Mouse (Mus musculus) midbrain, embryonic 10.5 days (tissue): ENCODE measurements around the gene Lrig2. TPM values are rescaled to one million over a fixed set of nuclear protein-coding genes. Genes with fewer than 3 reads are reported as not detected.
"Not testable (repeated sequence)": the region's sequence is repeated elsewhere in the genome, so short reads cannot be mapped to it uniquely, and the experiment has no call there.

Experiments
- DNase-seq: peaks from one replicate; pipeline ENCODE4 v3.0.0-alpha.2; 2017; ENCODE audit warnings: low spot score
- H3K27ac ChIP-seq: fragments of 300-500 bp; sonication (generic); replicated peaks from 2 replicates; pipeline ENCODE4 v1.5.1; 2016; ENCODE audit warnings: mild to moderate bottlenecking
- H3K27me3 ChIP-seq: fragments of 300-500 bp; sonication (generic); 2 replicates; pipeline ENCODE4 v1.6.1; 2016; ENCODE audit warnings: low read depth, mild to moderate bottlenecking; ENCODE audit not compliant: poor library complexity, severe bottlenecking
- H3K36me3 ChIP-seq: fragments of 300-500 bp; sonication (generic); 2 replicates; pipeline ENCODE4 v1.6.1; 2016; ENCODE audit warnings: mild to moderate bottlenecking, moderate library complexity
- H3K4me1 ChIP-seq: fragments of 300-500 bp; sonication (generic); 2 replicates; pipeline ENCODE4 v1.6.1; 2016
- H3K4me3 ChIP-seq: fragments of 300-500 bp; sonication (generic); 2 replicates; pipeline ENCODE4 v1.5.1; 2016; ENCODE audit warnings: mild to moderate bottlenecking, moderate library complexity
- H3K9me3 ChIP-seq: fragments of 300-500 bp; sonication (generic); replicated peaks from 2 replicates; pipeline ENCODE4 v1.6.1; 2016; ENCODE audit warnings: mild to moderate bottlenecking
- WGBS: fragments of 180-500 bp; shearing (Covaris S2); methylation state at CpG from one replicate; pipeline ENCODE4 v1.1.7; 2016; 5-methylcytosine and 5-hydroxymethylcytosine counted together
- polyA plus RNA-seq: library from polyadenylated mRNA; unstranded; fragments of >200 nt; fragmentation: Nextera tagmentation; extraction: Ambion mirVana; gene quantifications from 2 replicates; pipeline ENCODE4 v1.2.1, GENCODE M21; 2016

Lrig2 gene
- polyA plus RNA-seq, 1 experiment from 2014 or later: 16.4 TPM

GRCm38 (mm10) chr3:104441435-104441834, 70.3 kb downstream of the Lrig2 start:
- H3K4me1 ChIP-seq: peaks cover 14% of the 10 kb centered on the region
- WGBS: 85% methylated on average over 7 of the region's 7 CpGs
- peak overlapping the region; percentile 90 for H3K27ac ChIP-seq
- no peak for DNase-seq
- H3K36me3 ChIP-seq: no peaks in the 10 kb centered on the region
- peak overlapping the region; percentile 37; the same call in 1 of the 2 replicates for H3K4me3 ChIP-seq
- no peaks in the 10 kb centered on the region for H3K9me3 ChIP-seq
- H3K27me3 ChIP-seq: no peaks in the 10 kb centered on the region

DNA sequence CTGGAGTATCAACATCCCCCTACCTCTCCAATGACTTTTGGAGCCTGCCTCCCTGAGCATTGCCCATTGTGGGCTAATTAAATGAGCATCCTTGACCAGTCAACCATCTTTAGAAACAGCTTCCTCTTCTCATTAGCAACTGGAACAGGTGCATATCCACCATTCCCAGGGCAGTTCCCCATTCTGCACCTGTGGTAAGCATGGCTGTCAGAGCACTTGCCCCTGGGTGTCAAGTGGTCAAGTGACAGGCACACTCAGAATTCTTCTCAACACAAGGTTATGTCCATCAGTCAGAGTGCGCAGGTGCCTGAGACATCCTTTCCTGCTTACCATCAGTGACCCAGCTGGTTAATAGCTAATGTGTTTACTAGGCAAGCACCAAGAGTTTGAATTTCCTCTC, 72.9 kb downstream of the Lrig2 start:
- H3K4me1 ChIP-seq: peaks cover 22% of the 10 kb centered on the region
- no peak overlapping the region for H3K27ac ChIP-seq
- no peaks in the 10 kb centered on the region for H3K36me3 ChIP-seq
- DNase-seq: no peak
- no peaks in the 10 kb centered on the region for H3K27me3 ChIP-seq
- H3K9me3 ChIP-seq: no peaks in the 10 kb centered on the region
- H3K4me3 ChIP-seq: no peak overlapping the region
- WGBS: 90% methylated on average over 1 of the region's 1 CpGs

DNA sequence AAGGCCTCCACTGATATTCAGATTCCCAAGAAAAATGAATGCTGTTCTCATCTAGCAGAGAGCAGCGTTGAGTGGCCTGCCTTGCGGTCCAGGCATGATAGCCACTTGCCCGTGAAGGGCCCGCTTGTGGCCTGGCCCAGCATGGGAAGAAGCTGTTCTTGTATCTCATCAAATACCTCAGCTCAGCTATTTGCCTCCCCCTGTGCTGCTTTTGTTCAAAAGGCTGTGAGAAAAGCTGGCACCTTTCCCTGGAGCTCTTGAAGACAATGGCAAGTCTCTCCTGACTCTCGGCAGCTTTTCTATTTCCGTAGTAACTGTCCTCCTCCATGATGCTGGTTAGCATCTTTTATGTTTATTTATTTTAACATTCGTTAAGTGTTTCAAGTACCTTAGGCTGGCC, 74.1 kb downstream of the Lrig2 start:
- Histone ChIP-seq H3K27me3 (no peaks in the 10 kb centered on the region), H3K4me3 (no peak overlapping the region), H3K9me3 (no peaks in the 10 kb centered on the region), H3K27ac (no peak overlapping the region), H3K4me1 (peaks cover 26% of the 10 kb centered on the region), H3K36me3 (no peaks in the 10 kb centered on the region)
- DNase-seq: no peak
- WGBS: 57% methylated on average over 7 of the region's 7 CpGs

DNA sequence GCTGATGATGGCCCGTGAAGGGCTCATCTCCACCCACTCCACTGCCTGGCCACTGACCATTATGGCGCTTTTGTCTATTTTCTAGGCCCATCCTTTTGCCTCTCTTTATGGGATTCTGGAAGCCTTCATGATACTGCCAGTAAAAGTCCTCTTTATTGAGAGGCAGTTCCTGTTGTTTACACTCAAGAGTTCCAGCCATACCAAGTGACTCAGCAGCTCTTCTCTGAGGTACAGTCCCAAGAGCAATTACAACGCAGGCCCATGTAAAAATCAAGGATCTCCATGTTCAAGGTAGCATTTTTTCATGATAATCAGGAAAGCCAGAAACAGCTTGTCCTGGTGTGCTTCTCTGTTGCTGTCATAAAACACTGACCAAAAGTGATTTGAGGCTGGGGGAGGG, 75.8 kb downstream of the Lrig2 start:
- no peaks in the 10 kb centered on the region for H3K9me3 ChIP-seq
- H3K27me3 ChIP-seq: no peaks in the 10 kb centered on the region
- H3K27ac ChIP-seq: no peak overlapping the region
- 89% methylated on average over 3 of the region's 3 CpGs for WGBS
- no peak overlapping the region for H3K4me3 ChIP-seq
- no peak for DNase-seq
- H3K4me1 ChIP-seq: peaks cover 20% of the 10 kb centered on the region
- no peaks in the 10 kb centered on the region for H3K36me3 ChIP-seq

GRCm38 (mm10) chr3:104434246-104434696, 77.4 kb downstream of the Lrig2 start:
- Histone ChIP-seq H3K4me1 (peaks cover 20% of the 10 kb centered on the region), H3K36me3 (no peaks in the 10 kb centered on the region), H3K4me3 (peak overlapping the region; percentile 44), H3K27ac (peak overlapping the region; percentile 46; the same call in 1 of the 2 replicates), H3K9me3 (no peaks in the 10 kb centered on the region), H3K27me3 (no peaks in the 10 kb centered on the region)
- DNase-seq: peak; percentile 43
- 7% methylated on average over 9 of the region's 9 CpGs for WGBS

DNA sequence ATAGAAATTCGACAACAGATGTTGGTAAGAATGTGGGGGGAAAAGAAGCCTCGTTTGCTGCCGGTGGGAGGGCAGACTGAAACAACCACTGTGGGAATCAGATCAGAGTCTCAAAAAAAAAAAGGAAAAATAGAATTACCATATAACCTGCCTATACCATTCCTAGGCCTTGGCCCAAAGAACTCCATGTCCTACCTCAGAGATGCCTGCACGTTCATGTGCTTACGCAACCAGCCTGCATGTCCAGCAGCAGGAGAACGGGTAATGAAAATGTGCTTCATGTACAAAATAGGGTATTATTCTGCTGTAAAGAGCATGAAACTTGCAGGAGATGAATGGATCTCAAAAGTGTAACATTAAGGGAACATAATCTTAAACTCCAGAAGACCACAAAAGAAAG, 79.1 kb downstream of the Lrig2 start:
- no peaks in the 10 kb centered on the region for H3K36me3 ChIP-seq
- H3K27ac ChIP-seq: no peak overlapping the region
- H3K9me3 ChIP-seq: no peaks in the 10 kb centered on the region
- H3K4me1 ChIP-seq: peaks cover 20% of the 10 kb centered on the region
- H3K27me3 ChIP-seq: no peaks in the 10 kb centered on the region
- WGBS: 79% methylated on average over 6 of the region's 6 CpGs
- no peak for DNase-seq
- no peak overlapping the region for H3K4me3 ChIP-seq

GRCm38 (mm10) chr3:104431848-104432159, 79.9 kb downstream of the Lrig2 start:
- 40% methylated on average over 10 of the region's 10 CpGs for WGBS

DNA sequence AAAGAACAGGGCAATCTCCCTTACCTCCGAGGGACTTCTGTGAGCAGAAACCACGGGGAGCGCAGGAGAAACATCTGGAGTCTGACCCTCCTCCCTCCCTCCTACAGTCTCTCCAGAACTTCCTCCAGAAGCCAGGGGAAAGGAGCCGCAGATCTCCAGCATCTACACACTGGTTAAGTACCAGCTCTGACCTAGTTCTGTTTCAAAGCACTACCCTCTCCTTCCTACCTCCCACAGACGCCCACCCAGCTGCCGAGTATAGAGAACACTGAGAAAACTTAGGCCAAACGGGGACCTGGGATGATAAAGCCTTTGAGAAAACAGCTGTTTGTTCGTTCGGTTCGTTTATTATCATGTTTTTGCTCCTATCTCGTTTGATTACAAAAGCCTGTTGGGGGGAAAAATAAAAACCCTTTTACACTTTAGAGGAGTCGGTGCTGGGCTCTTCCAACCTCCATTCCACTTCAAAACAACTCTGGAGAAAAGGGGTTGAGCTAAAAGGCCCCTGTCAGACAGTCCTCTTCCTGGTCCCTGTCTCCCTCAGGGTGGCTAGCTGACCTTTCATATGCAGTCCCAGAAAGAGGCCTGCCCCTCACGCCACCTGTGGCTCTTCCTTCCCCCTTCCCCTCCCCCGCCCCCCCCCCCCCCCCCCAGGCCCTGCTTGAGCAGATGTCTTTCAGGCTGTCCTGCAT, 80.4 kb downstream of the Lrig2 start:
- Histone ChIP-seq H3K36me3 (no peaks in the 10 kb centered on the region), H3K27me3 (no peaks in the 10 kb centered on the region), H3K27ac (peak overlapping the region; percentile 23), H3K9me3 (no peaks in the 10 kb centered on the region), H3K4me3 (no peak overlapping the region), H3K4me1 (peaks cover 20% of the 10 kb centered on the region)
- WGBS: 28% methylated on average over 13 of the region's 14 CpGs
- DNase-seq: no peak

More at GRCm38 (mm10) chr3:104431848-104432159, 79.9 kb downstream of the Lrig2 start:
- DNase-seq: no peak
- peaks cover 20% of the 10 kb centered on the region for H3K4me1 ChIP-seq
- no peaks in the 10 kb centered on the region for H3K36me3 ChIP-seq
- H3K27me3 ChIP-seq: no peaks in the 10 kb centered on the region
- H3K27ac ChIP-seq: peak overlapping the region; percentile 23; the same call in 1 of the 2 replicates
- H3K4me3 ChIP-seq: no peak overlapping the region
- H3K9me3 ChIP-seq: no peaks in the 10 kb centered on the region

- not testable (repeated sequence) for H3K27me3 ChIP-seq, H3K27ac ChIP-seq, DNase-seq, H3K9me3 ChIP-seq, H3K4me3 ChIP-seq, H3K4me1 ChIP-seq, H3K36me3 ChIP-seq
- 95% methylated on average over 2 of the region's 2 CpGs for WGBS
These were observed 84.4 kb downstream of the Lrig2 start for GRCm38 (mm10) chr3:104427354-104427753.

DNA sequence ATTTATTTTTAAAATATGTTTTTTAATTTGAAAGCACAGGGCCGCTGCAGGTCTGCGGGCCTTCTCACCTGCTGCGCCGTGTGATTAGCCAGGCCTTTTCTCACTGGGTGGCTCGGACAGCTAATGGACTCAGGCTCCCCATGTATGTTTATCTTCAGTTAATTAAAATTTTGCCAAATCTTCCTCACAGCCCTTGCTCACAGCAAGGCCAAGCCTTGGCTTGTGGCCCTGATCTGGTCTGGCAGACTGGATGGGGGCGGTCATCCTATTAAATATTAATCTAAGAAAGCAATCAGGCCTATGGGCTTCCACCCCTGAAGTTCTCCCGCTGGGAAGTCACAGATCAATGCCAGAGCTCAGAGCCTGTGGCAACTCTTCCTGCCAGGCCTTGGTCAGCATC, 87.4 kb downstream of the Lrig2 start:
- no peak for DNase-seq
- no peaks in the 10 kb centered on the region for H3K27me3 ChIP-seq
- H3K4me3 ChIP-seq: no peak overlapping the region
- H3K36me3 ChIP-seq: no peaks in the 10 kb centered on the region
- WGBS: 85% methylated on average over 7 of the region's 7 CpGs
- H3K27ac ChIP-seq: no peak overlapping the region
- H3K4me1 ChIP-seq: no peaks in the 10 kb centered on the region
- H3K9me3 ChIP-seq: no peaks in the 10 kb centered on the region

GRCm38 (mm10) chr3:104420929-104421328, 90.8 kb downstream of the Lrig2 start:
- H3K9me3 ChIP-seq: no peaks in the 10 kb centered on the region
- no peak overlapping the region for H3K27ac ChIP-seq
- H3K27me3 ChIP-seq: no peaks in the 10 kb centered on the region
- no peak for DNase-seq
- no peaks in the 10 kb centered on the region for H3K36me3 ChIP-seq
- 89% methylated on average over 7 of the region's 7 CpGs for WGBS
- no peaks in the 10 kb centered on the region for H3K4me1 ChIP-seq
- no peak overlapping the region for H3K4me3 ChIP-seq

DNA sequence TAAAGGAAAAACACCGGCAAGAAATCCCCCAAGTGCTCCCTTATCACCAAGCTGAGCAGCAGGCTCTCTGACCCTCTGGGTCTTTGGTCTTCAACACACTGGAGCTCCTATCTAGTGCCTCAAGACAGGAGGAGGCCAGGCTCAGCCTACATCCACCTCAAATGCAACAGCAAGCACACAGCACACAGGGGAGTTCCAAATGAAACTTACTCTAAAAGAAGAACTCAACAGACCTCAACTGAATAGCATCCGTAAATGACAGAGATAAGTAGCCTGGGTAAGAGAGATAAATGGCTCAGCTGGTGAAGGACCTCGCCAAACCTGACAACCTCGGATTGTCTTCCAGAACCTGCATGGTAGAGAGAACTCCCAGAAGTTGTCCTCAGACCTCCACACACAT, 91.7 kb downstream of the Lrig2 start:
- Histone ChIP-seq H3K36me3 (no peaks in the 10 kb centered on the region), H3K4me1 (no peaks in the 10 kb centered on the region), H3K9me3 (no peaks in the 10 kb centered on the region), H3K27me3 (no peaks in the 10 kb centered on the region), H3K4me3 (no peak overlapping the region), H3K27ac (no peak overlapping the region)
- no peak for DNase-seq
- WGBS: 82% methylated on average over 4 of the region's 4 CpGs

GRCm38 (mm10) chr3:104416806-104417205, 94.9 kb downstream of the Lrig2 start:
- H3K36me3 ChIP-seq: no peaks in the 10 kb centered on the region
- WGBS: 82% methylated on average over 5 of the region's 5 CpGs
- no peaks in the 10 kb centered on the region for H3K9me3 ChIP-seq
- no peak overlapping the region for H3K27ac ChIP-seq
- H3K4me1 ChIP-seq: no peaks in the 10 kb centered on the region
- no peak for DNase-seq
- no peak overlapping the region for H3K4me3 ChIP-seq
- H3K27me3 ChIP-seq: no peaks in the 10 kb centered on the region

DNA sequence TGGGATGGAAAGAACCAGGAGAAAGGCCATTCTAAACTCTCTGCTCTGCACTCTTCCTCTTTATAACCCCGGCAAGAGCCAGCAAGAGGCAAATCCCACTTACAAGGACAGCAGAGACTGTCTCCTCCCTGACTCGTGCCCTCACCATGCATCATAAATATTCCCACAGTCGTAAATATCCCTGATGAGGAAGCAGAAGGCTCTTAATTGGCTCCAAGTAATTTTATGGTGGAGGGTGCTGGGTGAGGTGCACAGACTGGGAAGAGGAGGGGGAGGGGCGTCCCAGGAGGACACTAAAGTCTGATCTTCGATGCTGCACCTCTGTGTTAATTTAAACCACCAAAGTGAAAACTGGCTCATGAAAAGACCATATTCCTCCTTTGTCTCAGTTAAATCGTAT, 99.2 kb downstream of the Lrig2 start:
- H3K4me1 ChIP-seq: no peaks in the 10 kb centered on the region
- no peak overlapping the region for H3K27ac ChIP-seq
- WGBS: 86% methylated on average over 6 of the region's 6 CpGs
- no peak for DNase-seq
- H3K9me3 ChIP-seq: no peaks in the 10 kb centered on the region
- H3K36me3 ChIP-seq: no peaks in the 10 kb centered on the region
- no peaks in the 10 kb centered on the region for H3K27me3 ChIP-seq
- H3K4me3 ChIP-seq: no peak overlapping the region
